7 mouse cellular contexts compared by ENCODE assay signal in the genomic region with DNA sequence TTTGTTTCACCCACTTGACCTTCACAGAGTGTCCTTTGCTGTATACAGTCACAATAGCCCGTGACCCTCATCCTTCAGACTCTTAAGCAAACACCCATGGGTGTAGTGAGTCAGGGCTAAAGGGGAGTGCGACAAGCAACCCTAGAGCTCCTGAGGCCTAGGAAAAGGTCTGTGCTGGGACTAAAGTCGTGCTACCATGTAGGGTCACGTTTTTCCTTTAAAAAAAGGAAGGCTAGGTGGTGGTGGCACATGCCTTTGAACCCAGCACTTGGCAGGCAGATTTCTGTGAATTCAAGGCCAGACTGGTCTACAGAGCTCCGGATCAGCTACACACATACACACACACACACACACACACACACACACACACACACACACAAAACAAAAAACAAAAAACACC. TPM values are rescaled to one million over a fixed set of nuclear protein-coding genes. Genes with fewer than 3 reads are reported as not detected.
DNase-seq lines count a peak whose midpoint lies in the region; ATAC-seq and TF ChIP-seq lines count a peak whose summit lies in the region.

No protein-coding gene starts in this region.

- no peaks in the 10 kb centered on the region for H3K36me3 ChIP-seq in thymus, adult 2 months (ENCODE audit: control insufficient read depth, insufficient read depth, low read length)
- H3K36me3 ChIP-seq in liver, embryonic 12.5 days: peaks cover 46% of the 10 kb centered on the region

- TF ChIP-seq POLR2A in thymus, adult 2 months (IDR thresholded peaks at IDR 0.05; ENCODE audit: control insufficient read depth, extremely low read depth, insufficient read depth, low read length, poor library complexity): no peak

- DNase-seq in thymus, adult 2 months: no peak
- no peak for DNase-seq in thymus, postnatal 25 days
- DNase-seq in adrenal gland, adult 18-20 months (ENCODE audit: low spot score in 2 of 2): no peak
- DNase-seq in thymus, postnatal 14 days: no peak
- DNase-seq in kidney, adult 11 months: no peak

- peak overlapping the region; percentile 88 for H3K4me2 ChIP-seq in liver, embryonic 12.5 days

- H3K27ac ChIP-seq in thymus, adult 2 months (ENCODE audit: control insufficient read depth, insufficient read depth, low read length): no peak overlapping the region
- peak overlapping the region; percentile 93 for H3K27ac ChIP-seq in liver, embryonic 12.5 days

- no peak for TF ChIP-seq CTCF in thymus, adult 2 months (IDR thresholded peaks at IDR 0.05; ENCODE audit: borderline replicate concordance, control insufficient read depth, extremely low read depth, insufficient read depth, low read length, poor library complexity)

- WGBS in thymus, adult 2 months: 38% methylated on average over 5 of the region's 5 CpGs
- WGBS in liver, embryonic 12.5 days (ENCODE audit: insufficient replicate concordance): 11% methylated on average over 5 of the region's 5 CpGs

- ATAC-seq in erythroblast, adult 5-6 weeks (replicated peaks; ENCODE audit: low FRiP score, poor library complexity, severe bottlenecking): peak; percentile 17; the same call in 1 of the 2 replicates
- no peak for ATAC-seq in liver, embryonic 12.5 days

- H3K4me3 ChIP-seq in thymus, adult 2 months (ENCODE audit: control insufficient read depth, insufficient read depth, low read length): peak overlapping the region; percentile 54
- H3K4me3 ChIP-seq in liver, embryonic 12.5 days: peak overlapping the region; percentile 91

- H3K4me1 ChIP-seq in thymus, adult 2 months (replicated peaks; ENCODE audit: control insufficient read depth, insufficient read depth, low read length): peaks cover 25% of the 10 kb centered on the region
- peaks cover 68% of the 10 kb centered on the region for H3K4me1 ChIP-seq in liver, embryonic 12.5 days

- peak overlapping the region; percentile 87 for H3K9ac ChIP-seq in liver, embryonic 12.5 days

- H3K27me3 ChIP-seq in thymus, adult 2 months (ENCODE audit: control insufficient read depth, insufficient read depth, low read length): no peaks in the 10 kb centered on the region
- no peaks in the 10 kb centered on the region for H3K27me3 ChIP-seq in liver, embryonic 12.5 days (replicated peaks)

- no peaks in the 10 kb centered on the region for H3K9me3 ChIP-seq in liver, embryonic 12.5 days (replicated peaks)

RNA-seq across cellular contexts. Expression of gene Myo9b, which starts 0.9 kb away (rescaled TPM):
- polyA plus RNA-seq in thymus, adult 2 months (2012; rRNA removed): 82.5 and 90.7 TPM in 2 replicates
- 8.1 and 13.6 TPM in 2 replicates for total RNA-seq in erythroblast, adult 5-6 weeks (2015; ENCODE audit: low replicate concordance)
- 14.5 and 22.6 TPM in 2 replicates for total RNA-seq in erythroblast, adult 5-6 weeks (2017; ENCODE audit: low replicate concordance)
- 13.5 and 13.8 TPM in 2 replicates for polyA plus RNA-seq in liver, embryonic 12.5 days (2016; fragmentation: Nextera tagmentation; extraction: Ambion mirVana)
- 10 to 100 TPM; 32.3 to 33.9 TPM for total RNA-seq in adrenal gland, adult 18-20 months (2021)

RNA-seq across cellular contexts. Expression of gene Haus8, which starts 1.1 kb away (rescaled TPM):
- 17.7 and 18.5 TPM in 2 replicates for polyA plus RNA-seq in thymus, adult 2 months (2012; rRNA removed)
- 10.8 and 12.7 TPM in 2 replicates for total RNA-seq in erythroblast, adult 5-6 weeks (2015; ENCODE audit: low replicate concordance)
- total RNA-seq in erythroblast, adult 5-6 weeks (2017; ENCODE audit: low replicate concordance): 20.8 and 32.6 TPM in 2 replicates
- 60.1 and 62.8 TPM in 2 replicates for polyA plus RNA-seq in liver, embryonic 12.5 days (2016; fragmentation: Nextera tagmentation; extraction: Ambion mirVana)
- 10 to 100 TPM; 11.1 to 12.8 TPM for total RNA-seq in adrenal gland, adult 18-20 months (2021)
